Mouse (Mus musculus) midbrain, embryonic 15.5 days (tissue): ENCODE measurements at regions not wholly inside any gene's neighbourhood (a gene's known extent, or its start where the extent isn't known, plus 50 kb on each side); places are given as distances from the start of the nearest gene placed in this dataset.
A peak's percentile ranks its signal among the peaks of the same experiment; 100 is the strongest.

Experiments used
- ATAC-seq: fragments of 200-750 bp; cut with Nextera tagmentation; replicated peaks from 2 replicates; pipeline ENCODE4 v1.8.0; 2017; ENCODE audit warnings: moderate TSS enrichment
- H3K27ac ChIP-seq: fragments of 300-500 bp; sonication (generic); 2 replicates; pipeline ENCODE4 v1.5.1; 2015; ENCODE audit warnings: mild to moderate bottlenecking, inconsistent platforms
- H3K27me3 ChIP-seq: fragments of 300-500 bp; sonication (generic); replicated peaks from 2 replicates; pipeline ENCODE4 v1.6.1; 2015; ENCODE audit warnings: inconsistent platforms
- H3K36me3 ChIP-seq: fragments of 300-500 bp; sonication (generic); replicated peaks from 2 replicates; pipeline ENCODE4 v1.6.1; 2015; ENCODE audit warnings: inconsistent platforms
- H3K4me1 ChIP-seq: fragments of 300-500 bp; sonication (generic); 2 replicates; pipeline ENCODE4 v1.6.1; 2015; ENCODE audit warnings: inconsistent platforms
- H3K4me2 ChIP-seq: fragments of 300-500 bp; sonication (generic); 2 replicates; pipeline ENCODE4 v1.6.1; 2015; ENCODE audit warnings: inconsistent platforms, mild to moderate bottlenecking, moderate library complexity
- H3K4me3 ChIP-seq: fragments of 300-500 bp; sonication (generic); 2 replicates; pipeline ENCODE4 v1.5.1; 2015; ENCODE audit warnings: mild to moderate bottlenecking, inconsistent platforms
- H3K9ac ChIP-seq: fragments of 300-500 bp; sonication (generic); 2 replicates; pipeline ENCODE4 v1.6.1; 2015; ENCODE audit warnings: mild to moderate bottlenecking, inconsistent platforms
- H3K9me3 ChIP-seq: fragments of 300-500 bp; sonication (generic); 2 replicates; pipeline ENCODE4 v1.6.1; 2016; ENCODE audit warnings: inconsistent platforms
- WGBS: fragments of 180-500 bp; shearing (Covaris S2); methylation state at CpG from one replicate; pipeline ENCODE4 v1.1.7; 2015; ENCODE audit warnings: mixed read lengths; 5-methylcytosine and 5-hydroxymethylcytosine counted together

GRCm38 (mm10) chr2:9616292-9616691 lies 264.8 kb upstream of the 4930412O13Rik start:
- no peak overlapping the region for H3K27ac ChIP-seq
- H3K4me1 ChIP-seq = peaks cover 11% of the 10 kb centered on the region; the same call in 1 of the 2 replicates
- 84% methylated on average over 5 of the region's 5 CpGs for WGBS
- no peak for ATAC-seq
- no peaks in the 10 kb centered on the region for H3K36me3 ChIP-seq
- no peak overlapping the region for H3K4me2 ChIP-seq
- no peak overlapping the region for H3K9ac ChIP-seq
- no peaks in the 10 kb centered on the region for H3K27me3 ChIP-seq
- H3K4me3 ChIP-seq = no peak overlapping the region
- H3K9me3 ChIP-seq = no peaks in the 10 kb centered on the region

- Histone ChIP-seq H3K9ac (no peak overlapping the region), H3K9me3 (no peaks in the 10 kb centered on the region), H3K27ac (no peak overlapping the region), H3K4me1 (peaks cover 11% of the 10 kb centered on the region; the same call in 1 of the 2 replicates), H3K27me3 (no peaks in the 10 kb centered on the region), H3K4me2 (no peak overlapping the region), H3K36me3 (no peaks in the 10 kb centered on the region), H3K4me3 (no peak overlapping the region)
- peak; percentile 90 for ATAC-seq
- 65% methylated on average over 21 of the region's 21 CpGs for WGBS
Measured at GRCm38 (mm10) chr2:9620303-9621244, 260.5 kb upstream of the 4930412O13Rik start.

- no peak for ATAC-seq
- Histone ChIP-seq H3K9me3 (no peaks in the 10 kb centered on the region), H3K36me3 (no peaks in the 10 kb centered on the region), H3K4me2 (no peak overlapping the region), H3K4me1 (peaks cover 11% of the 10 kb centered on the region; the same call in 1 of the 2 replicates), H3K4me3 (no peak overlapping the region), H3K27me3 (no peaks in the 10 kb centered on the region), H3K9ac (no peak overlapping the region), H3K27ac (no peak overlapping the region)
- WGBS = 92% methylated on average over 2 of the region's 2 CpGs
Measured at GRCm38 (mm10) chr2:9623702-9624101, 257.4 kb upstream of the 4930412O13Rik start.

GRCm38 (mm10) chr2:9628026-9628425 lies 253.0 kb upstream of the 4930412O13Rik start:
- H3K36me3 ChIP-seq = no peaks in the 10 kb centered on the region

GRCm38 (mm10) chr2:9632719-9633446 lies 248.2 kb upstream of the 4930412O13Rik start:
- ATAC-seq = peak; percentile 38; the same call in 1 of the 2 replicates
- H3K36me3 ChIP-seq = no peaks in the 10 kb centered on the region
- H3K9me3 ChIP-seq = no peaks in the 10 kb centered on the region
- 8% methylated on average over 15 of the region's 15 CpGs for WGBS
- H3K4me3 ChIP-seq = peak overlapping the region; percentile 31
- H3K4me1 ChIP-seq = peaks cover 12% of the 10 kb centered on the region
- H3K4me2 ChIP-seq = peak overlapping the region; percentile 55
- H3K27ac ChIP-seq = no peak overlapping the region
- peak overlapping the region; percentile 31; the same call in 1 of the 2 replicates for H3K9ac ChIP-seq
- no peaks in the 10 kb centered on the region for H3K27me3 ChIP-seq

More at GRCm38 (mm10) chr2:9628026-9628425, 253.0 kb upstream of the 4930412O13Rik start:
- 92% methylated on average over 3 of the region's 3 CpGs for WGBS
- Histone ChIP-seq H3K27ac (no peak overlapping the region), H3K9ac (no peak overlapping the region), H3K4me2 (no peak overlapping the region), H3K4me1 (peaks cover 6% of the 10 kb centered on the region), H3K27me3 (no peaks in the 10 kb centered on the region), H3K4me3 (no peak overlapping the region), H3K9me3 (no peaks in the 10 kb centered on the region)
- ATAC-seq = no peak

- H3K27ac ChIP-seq = no peak overlapping the region
- no peaks in the 10 kb centered on the region for H3K36me3 ChIP-seq
- 0 out of 2 replicates have a peak, but pooled peaks cover 2% of the 10 kb centered on the region for H3K4me1 ChIP-seq
- no peak overlapping the region for H3K9ac ChIP-seq
- H3K4me3 ChIP-seq = no peak overlapping the region
- H3K27me3 ChIP-seq = no peaks in the 10 kb centered on the region
- H3K9me3 ChIP-seq = no peaks in the 10 kb centered on the region
- 34% methylated on average over 5 of the region's 5 CpGs for WGBS
- no peak overlapping the region for H3K4me2 ChIP-seq
- ATAC-seq = no peak
Measured at GRCm38 (mm10) chr2:9639262-9639661, 241.8 kb upstream of the 4930412O13Rik start.

- no peak for ATAC-seq
- Histone ChIP-seq H3K27ac (no peak overlapping the region), H3K27me3 (no peaks in the 10 kb centered on the region), H3K4me1 (0 out of 2 replicates have a peak, but pooled peaks cover 2% of the 10 kb centered on the region), H3K4me3 (no peak overlapping the region), H3K36me3 (no peaks in the 10 kb centered on the region), H3K4me2 (no peak overlapping the region), H3K9ac (no peak overlapping the region), H3K9me3 (no peaks in the 10 kb centered on the region)
- WGBS = 63% methylated on average over 7 of the region's 7 CpGs
Measured at GRCm38 (mm10) chr2:9641629-9642028, 239.4 kb upstream of the 4930412O13Rik start.

GRCm38 (mm10) chr2:9642411-9642810 lies 238.6 kb upstream of the 4930412O13Rik start:
- Histone ChIP-seq H3K9me3 (no peaks in the 10 kb centered on the region), H3K4me2 (no peak overlapping the region), H3K9ac (no peak overlapping the region), H3K4me1 (0 out of 2 replicates have a peak, but pooled peaks cover 2% of the 10 kb centered on the region), H3K4me3 (no peak overlapping the region), H3K36me3 (no peaks in the 10 kb centered on the region), H3K27me3 (no peaks in the 10 kb centered on the region), H3K27ac (no peak overlapping the region)
- WGBS = 88% methylated on average over 3 of the region's 3 CpGs
- ATAC-seq = no peak

- H3K27ac ChIP-seq = no peak overlapping the region
- H3K4me3 ChIP-seq = no peak overlapping the region
- no peak overlapping the region for H3K4me2 ChIP-seq
- no peaks in the 10 kb centered on the region for H3K9me3 ChIP-seq
- H3K27me3 ChIP-seq = no peaks in the 10 kb centered on the region
- H3K4me1 ChIP-seq = no peaks in the 10 kb centered on the region
- no peak overlapping the region for H3K9ac ChIP-seq
- no peak for ATAC-seq
- H3K36me3 ChIP-seq = no peaks in the 10 kb centered on the region
- 78% methylated on average over 3 of the region's 3 CpGs for WGBS
Measured at GRCm38 (mm10) chr2:9646466-9646865, 234.6 kb upstream of the 4930412O13Rik start.

- no peaks in the 10 kb centered on the region for H3K36me3 ChIP-seq
- no peaks in the 10 kb centered on the region for H3K4me1 ChIP-seq
- no peak overlapping the region for H3K4me2 ChIP-seq
- 17% methylated on average over 4 of the region's 4 CpGs for WGBS
- H3K27me3 ChIP-seq = no peaks in the 10 kb centered on the region
- ATAC-seq = no peak
- no peak overlapping the region for H3K4me3 ChIP-seq
- no peak overlapping the region for H3K9ac ChIP-seq
- H3K9me3 ChIP-seq = no peaks in the 10 kb centered on the region
- no peak overlapping the region for H3K27ac ChIP-seq
Measured at GRCm38 (mm10) chr2:9646963-9647362, 234.1 kb upstream of the 4930412O13Rik start.

GRCm38 (mm10) chr2:9650082-9650481 lies 231.0 kb upstream of the 4930412O13Rik start:
- H3K4me2 ChIP-seq = no peak overlapping the region
- no peaks in the 10 kb centered on the region for H3K27me3 ChIP-seq
- no peak overlapping the region for H3K27ac ChIP-seq
- H3K36me3 ChIP-seq = no peaks in the 10 kb centered on the region
- H3K9ac ChIP-seq = no peak overlapping the region
- no peaks in the 10 kb centered on the region for H3K9me3 ChIP-seq
- ATAC-seq = no peak
- no peaks in the 10 kb centered on the region for H3K4me1 ChIP-seq
- WGBS = 100% methylated on average over 1 of the region's 1 CpGs
- no peak overlapping the region for H3K4me3 ChIP-seq

GRCm38 (mm10) chr2:9658880-9659279 lies 222.2 kb upstream of the 4930412O13Rik start:
- Histone ChIP-seq H3K4me2 (no peak overlapping the region), H3K4me1 (no peaks in the 10 kb centered on the region), H3K36me3 (no peaks in the 10 kb centered on the region), H3K27me3 (no peaks in the 10 kb centered on the region), H3K9me3 (no peaks in the 10 kb centered on the region), H3K4me3 (no peak overlapping the region), H3K27ac (no peak overlapping the region), H3K9ac (no peak overlapping the region)
- no peak for ATAC-seq
- WGBS = 93% methylated on average over 4 of the region's 4 CpGs
